Mouse (Mus musculus) spleen, embryonic (tissue): Measurements from ENCODE around the gene Gapdhs.

Experiments used
- CTCF ChIA-PET: fragments of 350-600 bp; sonication (Branson Sonifier 250); formaldehyde crosslinking; loops from one replicate; lab custom pipeline; 2022; lab: Charles Lee

Gapdhs gene

GRCm38 (mm10) chr7:30683425-30683824 lies 60.1 kb downstream of the Gapdhs start:
- CTCF ChIA-PET: interaction anchor here (0.6 kb wide), 1 partner anchor 177 kb away, joined by 9 read pairs; no protein-coding TSS in a partner anchor

DNA sequence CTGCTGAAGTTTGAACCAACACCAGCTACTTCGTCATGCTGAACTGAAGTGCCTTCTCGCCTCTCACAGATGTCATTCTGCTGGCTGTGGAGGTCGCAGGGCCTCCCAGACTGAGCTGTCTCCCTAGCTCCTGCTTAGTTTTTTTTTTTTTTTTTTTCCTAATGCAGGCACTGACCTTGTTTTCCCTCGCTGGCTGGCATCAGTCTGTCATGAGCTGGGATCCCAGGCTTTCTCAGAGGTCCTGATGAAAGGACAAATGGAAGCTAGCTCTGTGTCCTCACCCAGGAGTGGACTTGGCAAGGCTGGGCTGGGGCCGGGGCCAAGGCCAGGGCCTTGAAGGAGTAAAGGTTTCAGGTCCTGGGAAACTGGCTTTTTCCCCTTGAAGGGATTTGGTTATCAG lies 61.6 kb downstream of the Gapdhs start:
- CTCF ChIA-PET: no interaction called here
